Mouse (Mus musculus) ES-Bruce4 (cell line): ENCODE results near the gene Akap13. TPM values are rescaled to one million over a fixed set of nuclear protein-coding genes. Genes with fewer than 3 reads are reported as not detected.
A peak's percentile ranks its signal among the peaks of the same experiment; 100 is the strongest.

Experiments
- H3K27ac ChIP-seq: 2 replicates; pipeline ENCODE4 v1.5.1; 2012; ENCODE audit warnings: low read length, inconsistent platforms; ENCODE audit not compliant: insufficient read depth
- H3K27me3 ChIP-seq: 2 replicates; pipeline ENCODE4 v1.6.1; 2012; ENCODE audit warnings: mild to moderate bottlenecking, low read length, inconsistent platforms; ENCODE audit not compliant: control insufficient read depth, poor library complexity, insufficient read depth, severe bottlenecking
- H3K36me3 ChIP-seq: 2 replicates; pipeline ENCODE4 v1.6.1; 2012; ENCODE audit warnings: inconsistent platforms, mild to moderate bottlenecking, low read length, moderate library complexity; ENCODE audit not compliant: control insufficient read depth, poor library complexity, insufficient read depth, severe bottlenecking
- H3K4me1 ChIP-seq: one replicate; pipeline ENCODE4 v1.8.1; 2011; ENCODE audit warnings: low read length; ENCODE audit not compliant: control insufficient read depth, insufficient read depth
- H3K4me3 ChIP-seq: 2 replicates; pipeline ENCODE4 v1.5.1; 2011; ENCODE audit warnings: low read depth, mild to moderate bottlenecking, low read length
- H3K9ac ChIP-seq: 2 replicates; pipeline ENCODE4 v1.6.1; 2012; ENCODE audit warnings: low read depth, mild to moderate bottlenecking, inconsistent platforms; ENCODE audit not compliant: poor library complexity, severe bottlenecking
- H3K9me3 ChIP-seq: replicated peaks from 2 replicates; pipeline ENCODE4 v1.6.1; 2012; ENCODE audit warnings: mild to moderate bottlenecking, low read length, inconsistent platforms; ENCODE audit not compliant: control insufficient read depth, poor library complexity, insufficient read depth, severe bottlenecking
- CTCF ChIP-seq: IDR thresholded peaks from one replicate; pipeline ENCODE4 v1.8.1; 2011; ENCODE audit warnings: low read depth, low read length
- EP300 ChIP-seq: IDR thresholded peaks from 2 replicates; pipeline ENCODE4 v1.6.1; 2011; ENCODE audit warnings: low read depth, low read length; ENCODE audit not compliant: insufficient read depth
- POLR2A ChIP-seq: IDR thresholded peaks from one replicate; pipeline ENCODE4 v1.8.1; 2011; ENCODE audit warnings: low read length; ENCODE audit not compliant: insufficient read depth
- polyA plus RNA-seq: library from polyadenylated mRNA; stranded (reverse); fragments of >200 nt; gene quantifications from 2 replicates; pipeline ENCODE4 v1.2.4, GENCODE M21; 2011; ENCODE audit warnings: low read depth; ENCODE audit not compliant: missing spikeins, insufficient read depth, insufficient read length

Akap13 gene
- polyA plus RNA-seq, 1 experiment, result 27.4 TPM

GRCm38 (mm10) chr7:75553667-75554045 is 98.3 kb downstream of the Akap13 start:
- Histone ChIP-seq H3K36me3 (no peaks in the 10 kb centered on the region), H3K27ac (no peak overlapping the region), H3K27me3 (no peaks in the 10 kb centered on the region)

GRCm38 (mm10) chr7:75554065-75554464 is 98.7 kb downstream of the Akap13 start:
- Histone ChIP-seq H3K9me3 (no peaks in the 10 kb centered on the region), H3K9ac (no peak overlapping the region), H3K4me1 (no peaks in the 10 kb centered on the region), H3K4me3 (no peak overlapping the region), H3K36me3 (no peaks in the 10 kb centered on the region), H3K27ac (no peak overlapping the region), H3K27me3 (no peaks in the 10 kb centered on the region)
- TF ChIP-seq CTCF, result no peak
- no peak for TF ChIP-seq EP300
- no peak for TF ChIP-seq POLR2A

More at GRCm38 (mm10) chr7:75553667-75554045, 98.3 kb downstream of the Akap13 start:
- Histone ChIP-seq H3K4me1 (no peaks in the 10 kb centered on the region), H3K4me3 (no peak overlapping the region), H3K9me3 (no peaks in the 10 kb centered on the region), H3K9ac (no peak overlapping the region)
- no peak for TF ChIP-seq POLR2A
- peak; percentile 41 for TF ChIP-seq CTCF
- TF ChIP-seq EP300, result no peak

GRCm38 (mm10) chr7:75555940-75556339 is 100.6 kb downstream of the Akap13 start:
- Histone ChIP-seq H3K27ac (no peak overlapping the region), H3K36me3 (no peaks in the 10 kb centered on the region), H3K4me3 (no peak overlapping the region), H3K4me1 (no peaks in the 10 kb centered on the region), H3K9ac (no peak overlapping the region), H3K27me3 (no peaks in the 10 kb centered on the region), H3K9me3 (no peaks in the 10 kb centered on the region)
- TF ChIP-seq EP300 (no peak), POLR2A (no peak), CTCF (no peak)

- Histone ChIP-seq H3K27ac (no peak overlapping the region), H3K9ac (no peak overlapping the region), H3K4me3 (no peak overlapping the region), H3K9me3 (no peaks in the 10 kb centered on the region), H3K27me3 (no peaks in the 10 kb centered on the region), H3K4me1 (no peaks in the 10 kb centered on the region), H3K36me3 (no peaks in the 10 kb centered on the region)
- TF ChIP-seq EP300 (no peak), POLR2A (no peak), CTCF (no peak)
Observed at GRCm38 (mm10) chr7:75558225-75558624, 102.9 kb downstream of the Akap13 start.

GRCm38 (mm10) chr7:75559119-75559518 is 103.8 kb downstream of the Akap13 start:
- no peaks in the 10 kb centered on the region for H3K4me1 ChIP-seq
- H3K9ac ChIP-seq, result no peak overlapping the region
- no peaks in the 10 kb centered on the region for H3K27me3 ChIP-seq
- no peak overlapping the region for H3K4me3 ChIP-seq
- no peaks in the 10 kb centered on the region for H3K36me3 ChIP-seq
- H3K27ac ChIP-seq, result no peak overlapping the region
- TF ChIP-seq POLR2A (no peak), EP300 (no peak), CTCF (no peak)
- no peaks in the 10 kb centered on the region for H3K9me3 ChIP-seq

- no peaks in the 10 kb centered on the region for H3K36me3 ChIP-seq
- H3K27ac ChIP-seq, result no peak overlapping the region
- no peak overlapping the region for H3K4me3 ChIP-seq
- no peaks in the 10 kb centered on the region for H3K4me1 ChIP-seq
- H3K27me3 ChIP-seq, result no peaks in the 10 kb centered on the region
- H3K9ac ChIP-seq, result no peak overlapping the region
- TF ChIP-seq EP300 (no peak), CTCF (no peak), POLR2A (no peak)
- H3K9me3 ChIP-seq, result no peaks in the 10 kb centered on the region
Observed at GRCm38 (mm10) chr7:75559915-75560314, 104.6 kb downstream of the Akap13 start.
